8 mouse cellular contexts compared by ENCODE assay signal in genomic region chr10:128082477-128082808, GRCm38 (mm10). TPM values are rescaled to one million over a fixed set of nuclear protein-coding genes. Genes with fewer than 3 reads are reported as not detected.
DNase-seq lines count a peak whose midpoint lies in the region; ATAC-seq lines count a peak whose summit lies in the region.

No protein-coding gene starts in this region.

- H3K9me3 ChIP-seq in megakaryocyte, embryonic 14.5 days, result no peaks in the 10 kb centered on the region
- no peaks in the 10 kb centered on the region for H3K9me3 ChIP-seq in limb, embryonic 12.5 days
- no peaks in the 10 kb centered on the region for H3K9me3 ChIP-seq in stomach, embryonic 14.5 days (ENCODE audit: control insufficient read depth, low read depth, low read length)

- H3K9ac ChIP-seq in limb, embryonic 12.5 days (replicated peaks), result peak overlapping the region; percentile 66
- peak overlapping the region; percentile 34 for H3K9ac ChIP-seq in stomach, embryonic 14.5 days (replicated peaks; ENCODE audit: low read depth, low read length)

- peaks cover 42% of the 10 kb centered on the region for H3K36me3 ChIP-seq in megakaryocyte, embryonic 14.5 days (replicated peaks; ENCODE audit: low read length)
- H3K36me3 ChIP-seq in limb, embryonic 12.5 days, result peaks cover 40% of the 10 kb centered on the region
- H3K36me3 ChIP-seq in stomach, embryonic 14.5 days (ENCODE audit: control insufficient read depth, insufficient read depth, low read length), result peaks cover 32% of the 10 kb centered on the region

- H3K27ac ChIP-seq in limb, embryonic 12.5 days, result peak overlapping the region; percentile 59; the same call in 1 of the 2 replicates
- H3K27ac ChIP-seq in stomach, embryonic 14.5 days (ENCODE audit: low read length), result peak overlapping the region; percentile 21; the same call in 1 of the 2 replicates

- DNase-seq in cerebellum, adult 8-10 months, result peak; percentile 19
- DNase-seq in cerebellum, postnatal 10 days, result no peak
- DNase-seq in retina, postnatal 1 day, result no peak
- DNase-seq in cerebellum, postnatal 4 days (ENCODE audit: low spot score in 2 of 2), result no peak

- peaks cover 52% of the 10 kb centered on the region for H3K4me1 ChIP-seq in megakaryocyte, embryonic 14.5 days
- H3K4me1 ChIP-seq in limb, embryonic 12.5 days (replicated peaks), result peaks cover 16% of the 10 kb centered on the region
- peaks cover 7% of the 10 kb centered on the region; the same call in 1 of the 2 replicates for H3K4me1 ChIP-seq in stomach, embryonic 14.5 days (ENCODE audit: control insufficient read depth, insufficient read depth, low read length)

- no peaks in the 10 kb centered on the region for H3K27me3 ChIP-seq in megakaryocyte, embryonic 14.5 days (replicated peaks)
- H3K27me3 ChIP-seq in limb, embryonic 12.5 days, result no peaks in the 10 kb centered on the region
- no peaks in the 10 kb centered on the region for H3K27me3 ChIP-seq in stomach, embryonic 14.5 days (ENCODE audit: control insufficient read depth, insufficient read depth, low read length)

- ATAC-seq in megakaryocyte, adult 5-6 weeks (ENCODE audit: poor library complexity, severe bottlenecking), result no peak
- no peak for ATAC-seq in limb, embryonic 12.5 days (ENCODE audit: insufficient number of reproducible peaks, insufficient read depth, low FRiP score, low TSS enrichment, low read depth)
- no peak for ATAC-seq in stomach, embryonic 14.5 days (ENCODE audit: insufficient number of reproducible peaks, insufficient read depth, low FRiP score, low read depth)

- H3K4me2 ChIP-seq in limb, embryonic 12.5 days, result peak overlapping the region; percentile 73
- peak overlapping the region; percentile 56 for H3K4me2 ChIP-seq in stomach, embryonic 14.5 days (replicated peaks; ENCODE audit: low read depth, low read length)

- WGBS in limb, embryonic 12.5 days, result 18% methylated on average over 9 of the region's 9 CpGs
- 13% methylated on average over 9 of the region's 9 CpGs for WGBS in stomach, embryonic 14.5 days

- H3K4me3 ChIP-seq in megakaryocyte, embryonic 14.5 days (replicated peaks), result peak overlapping the region; percentile 92
- peak overlapping the region; percentile 96 for H3K4me3 ChIP-seq in limb, embryonic 12.5 days (replicated peaks)
- peak overlapping the region; percentile 82 for H3K4me3 ChIP-seq in stomach, embryonic 14.5 days (ENCODE audit: low read depth, low read length)

RNA-seq across cellular contexts. Expression of gene Atp5b, which starts 0.6 kb away (rescaled TPM):
- 796 and 843 TPM in 2 replicates for polyA plus RNA-seq in megakaryocyte, embryonic 14.5 days (2012; ENCODE audit: insufficient read depth, low replicate concordance)
- 902 and 936 TPM in 2 replicates for total RNA-seq in megakaryocyte, adult 5-6 weeks (2015)
- total RNA-seq in megakaryocyte, adult 5-6 weeks (2017), result 1,533 and 1,600 TPM in 2 replicates
- polyA plus RNA-seq in limb, embryonic 12.5 days (2016; fragmentation: Nextera tagmentation; extraction: Ambion mirVana), result 2,018 and 2,026 TPM in 2 replicates
- polyA plus RNA-seq in stomach, embryonic 14.5 days (2014; fragmentation: Nextera tagmentation; extraction: Ambion mirVana), result 2,052 and 2,172 TPM in 2 replicates

RNA-seq across cellular contexts. Expression of gene Baz2a, which starts 8.9 kb away (rescaled TPM):
- 6.9 and 16.7 TPM in 2 replicates for polyA plus RNA-seq in megakaryocyte, embryonic 14.5 days (2012; ENCODE audit: insufficient read depth, low replicate concordance)
- total RNA-seq in megakaryocyte, adult 5-6 weeks (2015), result 51.3 and 53.5 TPM in 2 replicates
- total RNA-seq in megakaryocyte, adult 5-6 weeks (2017), result 21.3 and 27.4 TPM in 2 replicates
- 8.6 and 9.5 TPM in 2 replicates for polyA plus RNA-seq in limb, embryonic 12.5 days (2016; fragmentation: Nextera tagmentation; extraction: Ambion mirVana)
- polyA plus RNA-seq in stomach, embryonic 14.5 days (2014; fragmentation: Nextera tagmentation; extraction: Ambion mirVana), result 28.1 and 28.2 TPM in 2 replicates

RNA-seq across cellular contexts. Expression of gene Ptges3, which starts 23.7 kb away (rescaled TPM):
- 77.9 and 96.2 TPM in 2 replicates for polyA plus RNA-seq in megakaryocyte, embryonic 14.5 days (2012; ENCODE audit: insufficient read depth, low replicate concordance)
- 118 and 120 TPM in 2 replicates for total RNA-seq in megakaryocyte, adult 5-6 weeks (2015)
- 140 and 162 TPM in 2 replicates for total RNA-seq in megakaryocyte, adult 5-6 weeks (2017)
- polyA plus RNA-seq in limb, embryonic 12.5 days (2016; fragmentation: Nextera tagmentation; extraction: Ambion mirVana), result 567 and 594 TPM in 2 replicates
- 474 and 487 TPM in 2 replicates for polyA plus RNA-seq in stomach, embryonic 14.5 days (2014; fragmentation: Nextera tagmentation; extraction: Ambion mirVana)

RNA-seq across cellular contexts. Expression of gene Naca, which starts 47.1 kb away (rescaled TPM):
- 24.2 and 146 TPM in 2 replicates for polyA plus RNA-seq in megakaryocyte, embryonic 14.5 days (2012; ENCODE audit: insufficient read depth, low replicate concordance)
- total RNA-seq in megakaryocyte, adult 5-6 weeks (2015), result 699 and 796 TPM in 2 replicates
- total RNA-seq in megakaryocyte, adult 5-6 weeks (2017), result 1,510 and 1,709 TPM in 2 replicates
- polyA plus RNA-seq in limb, embryonic 12.5 days (2016; fragmentation: Nextera tagmentation; extraction: Ambion mirVana), result 916 and 923 TPM in 2 replicates
- polyA plus RNA-seq in stomach, embryonic 14.5 days (2014; fragmentation: Nextera tagmentation; extraction: Ambion mirVana), result 899 and 913 TPM in 2 replicates
